Mouse (Mus musculus): ENCODE data around the gene Ttc39a. TPM values are rescaled to one million over a fixed set of nuclear protein-coding genes. Genes with fewer than 3 reads are reported as not detected.

Gene Ttc39a
- total RNA-seq, 1 experiment = 1.9 TPM

DNA sequence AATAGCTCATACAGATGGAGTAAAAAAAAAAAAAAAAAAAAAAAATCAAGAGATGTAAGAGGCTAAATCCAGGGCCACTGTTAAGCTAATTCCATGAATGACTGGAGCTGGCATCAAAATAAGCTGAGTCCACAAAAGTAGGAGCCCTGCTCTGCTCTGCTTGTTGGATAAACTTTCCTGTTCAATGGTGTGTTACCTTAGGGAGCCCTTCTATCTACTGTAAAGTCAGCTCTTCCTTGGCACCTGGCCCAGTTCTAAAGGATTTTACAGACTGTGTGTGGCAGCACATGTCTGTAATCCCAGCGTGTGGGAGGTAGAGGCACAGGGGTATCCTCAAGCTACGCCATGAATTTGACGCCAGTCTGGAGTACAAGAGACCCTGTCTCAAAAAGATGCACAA is 34.6 kb downstream of the Ttc39a start:
- no peak for DNase-seq (ENCODE audit: low read depth, low spot score)

DNA sequence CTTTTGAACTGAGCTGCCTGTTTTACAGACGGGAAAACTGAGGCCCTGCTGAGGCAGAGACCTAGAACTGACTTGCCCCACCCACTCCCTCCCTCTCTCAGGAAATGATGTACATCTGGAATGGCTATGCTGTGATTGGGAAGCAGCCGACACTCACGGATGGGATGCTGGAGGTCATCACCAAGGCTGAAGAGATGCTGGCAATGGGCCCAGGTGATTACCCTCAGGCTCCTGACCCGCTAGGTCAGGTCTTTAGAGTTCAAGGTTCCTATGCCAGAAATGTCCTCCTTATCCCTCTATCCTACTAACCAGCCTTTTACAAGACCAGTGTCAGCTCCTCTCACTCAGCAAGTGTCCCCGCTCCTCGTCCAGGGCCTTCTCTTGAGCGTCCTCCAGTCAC is 35.7 kb downstream of the Ttc39a start:
- TF ChIP-seq CHD2 (IDR thresholded peaks at IDR 0.05; ENCODE audit: low read depth, low read length) = no peak
- TF ChIP-seq HCFC1 (IDR thresholded peaks at IDR 0.05; ENCODE audit: borderline replicate concordance, insufficient read depth, low read length) = no peak
- no peak for TF ChIP-seq ZNF384 (IDR thresholded peaks at IDR 0.05; ENCODE audit: low read depth, low read length)
- TF ChIP-seq ZC3H11A (IDR thresholded peaks at IDR 0.05; ENCODE audit: borderline replicate concordance, low read depth, low read length) = no peak
- TF ChIP-seq MAFK (IDR thresholded peaks at IDR 0.05; ENCODE audit: insufficient read depth, low read depth, low read length) = no peak
- Histone ChIP-seq H3K9ac (ENCODE audit: insufficient read depth, low read depth, low read length, poor library complexity, severe bottlenecking) (no peak overlapping the region), H3K27ac (ENCODE audit: insufficient read depth, low read depth, low read length, poor library complexity, severe bottlenecking) (no peak overlapping the region), H3K4me1 (ENCODE audit: control insufficient read depth in 2 of 2, insufficient read depth in 2 of 2, low read length in 2 of 2, poor library complexity in 1 of 2) (no peaks in the 10 kb centered on the region), H3K36me3 (ENCODE audit: control insufficient read depth, insufficient read depth, low read length, poor library complexity, severe bottlenecking) (no peaks in the 10 kb centered on the region), H3K4me3 (ENCODE audit: insufficient read depth in 1 of 2, low read depth in 1 of 2, low read length in 2 of 2, poor library complexity in 1 of 2, severe bottlenecking in 1 of 2) (no peak overlapping the region), H3K9me3 (ENCODE audit: control insufficient read depth, insufficient read depth, low read depth, low read length) (no peaks in the 10 kb centered on the region)
- DNase-seq (ENCODE audit: low read depth, low spot score) = no peak
- in situ Hi-C loops (cut with MboI; ENCODE audit: low sequenced_read_pairs in 2 of 2, unreplicated experiment in 2 of 2) = no loop called here

More for the DNA sequence above, 34.6 kb downstream of the Ttc39a start:
- no peak overlapping the region for H3K4me3 ChIP-seq (ENCODE audit: insufficient read depth in 1 of 2, low read depth in 1 of 2, low read length in 2 of 2, poor library complexity in 1 of 2, severe bottlenecking in 1 of 2)
- no peak overlapping the region for H3K9ac ChIP-seq (ENCODE audit: insufficient read depth, low read depth, low read length, poor library complexity, severe bottlenecking)
- in situ Hi-C loops (cut with MboI; ENCODE audit: low sequenced_read_pairs in 2 of 2, unreplicated experiment in 2 of 2) = no loop called here
- TF ChIP-seq CHD2 (IDR thresholded peaks at IDR 0.05; ENCODE audit: low read depth, low read length) (no peak), MAFK (IDR thresholded peaks at IDR 0.05; ENCODE audit: insufficient read depth, low read depth, low read length) (no peak), ZNF384 (IDR thresholded peaks at IDR 0.05; ENCODE audit: low read depth, low read length) (no peak), ZC3H11A (IDR thresholded peaks at IDR 0.05; ENCODE audit: borderline replicate concordance, low read depth, low read length) (no peak), HCFC1 (IDR thresholded peaks at IDR 0.05; ENCODE audit: borderline replicate concordance, insufficient read depth, low read length) (no peak)
- no peaks in the 10 kb centered on the region for H3K4me1 ChIP-seq (ENCODE audit: control insufficient read depth in 2 of 2, insufficient read depth in 2 of 2, low read length in 2 of 2, poor library complexity in 1 of 2)
- no peak overlapping the region for H3K27ac ChIP-seq (ENCODE audit: insufficient read depth, low read depth, low read length, poor library complexity, severe bottlenecking)
- no peaks in the 10 kb centered on the region for H3K9me3 ChIP-seq (ENCODE audit: control insufficient read depth, insufficient read depth, low read depth, low read length)
- no peaks in the 10 kb centered on the region for H3K36me3 ChIP-seq (ENCODE audit: control insufficient read depth, insufficient read depth, low read length, poor library complexity, severe bottlenecking)

DNA sequence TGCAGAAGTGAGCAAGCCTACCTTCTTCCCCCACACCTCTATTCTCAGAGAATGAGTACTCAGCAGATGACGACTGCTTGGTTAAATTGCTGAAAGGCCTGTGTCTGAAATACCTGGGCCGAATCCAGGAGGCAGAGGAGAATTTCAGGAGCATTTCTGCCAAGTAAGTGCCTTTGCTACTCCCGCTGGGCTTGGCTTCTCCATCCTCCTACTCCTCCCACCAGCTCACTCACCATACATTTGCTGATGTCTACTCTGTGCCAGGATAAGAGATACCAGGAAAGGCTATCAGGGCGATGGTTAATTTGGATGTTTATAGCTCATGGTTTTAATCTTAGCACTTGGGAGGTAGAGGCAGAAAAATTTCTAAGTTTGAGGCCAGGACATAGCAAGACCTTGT is 36.2 kb downstream of the Ttc39a start:
- Histone ChIP-seq H3K9ac (ENCODE audit: insufficient read depth, low read depth, low read length, poor library complexity, severe bottlenecking) (no peak overlapping the region), H3K36me3 (ENCODE audit: control insufficient read depth, insufficient read depth, low read length, poor library complexity, severe bottlenecking) (no peaks in the 10 kb centered on the region), H3K9me3 (ENCODE audit: control insufficient read depth, insufficient read depth, low read depth, low read length) (no peaks in the 10 kb centered on the region), H3K4me3 (ENCODE audit: insufficient read depth in 1 of 2, low read depth in 1 of 2, low read length in 2 of 2, poor library complexity in 1 of 2, severe bottlenecking in 1 of 2) (no peak overlapping the region), H3K4me1 (ENCODE audit: control insufficient read depth in 2 of 2, insufficient read depth in 2 of 2, low read length in 2 of 2, poor library complexity in 1 of 2) (no peaks in the 10 kb centered on the region), H3K27ac (ENCODE audit: insufficient read depth, low read depth, low read length, poor library complexity, severe bottlenecking) (no peak overlapping the region)
- in situ Hi-C loops (cut with MboI; ENCODE audit: low sequenced_read_pairs in 2 of 2, unreplicated experiment in 2 of 2) = no loop called here
- no peak for TF ChIP-seq HCFC1 (IDR thresholded peaks at IDR 0.05; ENCODE audit: borderline replicate concordance, insufficient read depth, low read length)
- TF ChIP-seq ZNF384 (IDR thresholded peaks at IDR 0.05; ENCODE audit: low read depth, low read length) = no peak
- TF ChIP-seq CHD2 (IDR thresholded peaks at IDR 0.05; ENCODE audit: low read depth, low read length) = no peak
- no peak for TF ChIP-seq ZC3H11A (IDR thresholded peaks at IDR 0.05; ENCODE audit: borderline replicate concordance, low read depth, low read length)
- TF ChIP-seq MAFK (IDR thresholded peaks at IDR 0.05; ENCODE audit: insufficient read depth, low read depth, low read length) = no peak
- no peak for DNase-seq (ENCODE audit: low read depth, low spot score)

DNA sequence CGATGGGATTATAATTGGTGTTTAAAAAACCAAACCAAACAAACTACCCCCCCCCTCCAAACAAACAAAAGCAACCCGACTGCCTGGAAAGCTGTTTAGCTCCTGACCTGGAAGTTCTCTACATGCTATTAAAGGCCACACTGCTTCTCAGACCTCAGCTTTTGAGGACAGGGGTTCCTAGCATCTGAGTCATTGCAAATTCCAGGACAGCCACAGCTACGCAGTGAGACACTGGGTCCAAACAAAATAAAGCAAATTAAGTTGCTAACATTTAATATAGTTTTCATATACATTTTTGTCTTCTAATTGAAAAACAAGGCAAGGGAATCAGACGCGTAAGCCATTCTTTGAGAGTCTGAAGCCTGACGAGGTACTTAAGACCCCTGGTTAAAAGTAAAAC is 38.0 kb downstream of the Ttc39a start:
- Histone ChIP-seq H3K4me3 (ENCODE audit: insufficient read depth in 1 of 2, low read depth in 1 of 2, low read length in 2 of 2, poor library complexity in 1 of 2, severe bottlenecking in 1 of 2) (no peak overlapping the region), H3K9ac (ENCODE audit: insufficient read depth, low read depth, low read length, poor library complexity, severe bottlenecking) (no peak overlapping the region), H3K27ac (ENCODE audit: insufficient read depth, low read depth, low read length, poor library complexity, severe bottlenecking) (no peak overlapping the region), H3K36me3 (ENCODE audit: control insufficient read depth, insufficient read depth, low read length, poor library complexity, severe bottlenecking) (no peaks in the 10 kb centered on the region), H3K9me3 (ENCODE audit: control insufficient read depth, insufficient read depth, low read depth, low read length) (no peaks in the 10 kb centered on the region), H3K4me1 (ENCODE audit: control insufficient read depth in 2 of 2, insufficient read depth in 2 of 2, low read length in 2 of 2, poor library complexity in 1 of 2) (no peaks in the 10 kb centered on the region)
- no peak for TF ChIP-seq HCFC1 (IDR thresholded peaks at IDR 0.05; ENCODE audit: borderline replicate concordance, insufficient read depth, low read length)
- TF ChIP-seq MAFK (IDR thresholded peaks at IDR 0.05; ENCODE audit: insufficient read depth, low read depth, low read length) = no peak
- no peak for TF ChIP-seq CHD2 (IDR thresholded peaks at IDR 0.05; ENCODE audit: low read depth, low read length)
- TF ChIP-seq ZC3H11A (IDR thresholded peaks at IDR 0.05; ENCODE audit: borderline replicate concordance, low read depth, low read length) = no peak
- TF ChIP-seq ZNF384 (IDR thresholded peaks at IDR 0.05; ENCODE audit: low read depth, low read length) = no peak
- in situ Hi-C loops (cut with MboI; ENCODE audit: low sequenced_read_pairs in 2 of 2, unreplicated experiment in 2 of 2) = no loop called here
- no peak for DNase-seq (ENCODE audit: low read depth, low spot score)

DNA sequence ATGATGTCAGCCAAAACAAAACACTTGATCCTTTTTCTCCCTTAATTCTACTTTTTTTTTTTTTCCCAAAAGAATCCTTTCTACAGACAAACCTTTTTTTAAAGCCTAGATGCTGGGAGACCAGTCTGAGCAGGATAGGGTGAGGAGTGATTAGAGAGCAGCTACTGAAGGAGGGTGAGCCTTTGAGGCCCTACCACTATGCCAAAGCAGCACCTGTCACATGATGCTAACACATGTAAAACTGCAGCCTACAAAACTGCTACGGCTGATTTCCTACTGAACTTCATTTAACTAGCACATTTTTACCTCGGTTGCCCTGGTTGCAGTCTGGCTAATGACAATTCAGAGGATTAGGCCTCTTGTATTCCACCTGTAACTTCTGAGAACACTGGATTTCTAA is 38.5 kb downstream of the Ttc39a start:
- no peak for DNase-seq (ENCODE audit: low read depth, low spot score)
- no peak overlapping the region for H3K9ac ChIP-seq (ENCODE audit: insufficient read depth, low read depth, low read length, poor library complexity, severe bottlenecking)
- H3K9me3 ChIP-seq (ENCODE audit: control insufficient read depth, insufficient read depth, low read depth, low read length) = no peaks in the 10 kb centered on the region
- H3K4me3 ChIP-seq (ENCODE audit: insufficient read depth in 1 of 2, low read depth in 1 of 2, low read length in 2 of 2, poor library complexity in 1 of 2, severe bottlenecking in 1 of 2) = no peak overlapping the region
- H3K4me1 ChIP-seq (ENCODE audit: control insufficient read depth in 2 of 2, insufficient read depth in 2 of 2, low read length in 2 of 2, poor library complexity in 1 of 2) = no peaks in the 10 kb centered on the region
- in situ Hi-C loops (cut with MboI; ENCODE audit: low sequenced_read_pairs in 2 of 2, unreplicated experiment in 2 of 2) = no loop called here
- no peak overlapping the region for H3K27ac ChIP-seq (ENCODE audit: insufficient read depth, low read depth, low read length, poor library complexity, severe bottlenecking)
- TF ChIP-seq ZC3H11A (IDR thresholded peaks at IDR 0.05; ENCODE audit: borderline replicate concordance, low read depth, low read length) = no peak
- TF ChIP-seq ZNF384 (IDR thresholded peaks at IDR 0.05; ENCODE audit: low read depth, low read length) = no peak
- no peak for TF ChIP-seq CHD2 (IDR thresholded peaks at IDR 0.05; ENCODE audit: low read depth, low read length)
- no peak for TF ChIP-seq MAFK (IDR thresholded peaks at IDR 0.05; ENCODE audit: insufficient read depth, low read depth, low read length)
- no peak for TF ChIP-seq HCFC1 (IDR thresholded peaks at IDR 0.05; ENCODE audit: borderline replicate concordance, insufficient read depth, low read length)
- no peaks in the 10 kb centered on the region for H3K36me3 ChIP-seq (ENCODE audit: control insufficient read depth, insufficient read depth, low read length, poor library complexity, severe bottlenecking)

All from ES-E14 (cell line).